Mouse (Mus musculus) hindbrain, embryonic 16.5 days (tissue): Measurements from ENCODE around the gene Platr17. TPM values are rescaled to one million over a fixed set of nuclear protein-coding genes. Genes with fewer than 3 reads are reported as not detected.

Experiments used
- ATAC-seq: fragments of 200-750 bp; cut with Nextera tagmentation; 2 replicates; pipeline ENCODE4 v1.8.0; 2017; ENCODE audit warnings: moderate TSS enrichment, moderate library complexity
- H3K27ac ChIP-seq: fragments of 300-500 bp; sonication (generic); 2 replicates; pipeline ENCODE4 v1.5.1; 2014; ENCODE audit warnings: low read depth, mild to moderate bottlenecking, control low read depth, low read length, moderate library complexity
- H3K27me3 ChIP-seq: fragments of 300-500 bp; sonication (generic); replicated peaks from 2 replicates; pipeline ENCODE4 v1.6.1; 2014; ENCODE audit warnings: low read length; ENCODE audit not compliant: control insufficient read depth, insufficient read depth
- H3K36me3 ChIP-seq: fragments of 300-500 bp; sonication (generic); 2 replicates; pipeline ENCODE4 v1.6.1; 2014; ENCODE audit warnings: mild to moderate bottlenecking, low read length, moderate library complexity, mixed read lengths; ENCODE audit not compliant: control insufficient read depth, insufficient read depth
- H3K4me1 ChIP-seq: fragments of 300-500 bp; sonication (generic); 2 replicates; pipeline ENCODE4 v1.6.1; 2014; ENCODE audit warnings: low read depth, low read length; ENCODE audit not compliant: control insufficient read depth, insufficient read depth
- H3K4me2 ChIP-seq: fragments of 300-500 bp; sonication (generic); 2 replicates; pipeline ENCODE4 v1.6.1; 2014; ENCODE audit warnings: mild to moderate bottlenecking, low read length, control low read depth, moderate library complexity
- H3K4me3 ChIP-seq: fragments of 300-500 bp; sonication (generic); 2 replicates; pipeline ENCODE4 v1.5.1; 2014; ENCODE audit warnings: mild to moderate bottlenecking, low read length, control low read depth, moderate library complexity
- H3K9ac ChIP-seq: fragments of 300-500 bp; sonication (generic); 2 replicates; pipeline ENCODE4 v1.6.1; 2014; ENCODE audit warnings: low read depth, mild to moderate bottlenecking, control low read depth, low read length, moderate library complexity
- H3K9me3 ChIP-seq: fragments of 300-500 bp; sonication (generic); 2 replicates; pipeline ENCODE4 v1.6.1; 2014; ENCODE audit warnings: mild to moderate bottlenecking, low read length, moderate library complexity; ENCODE audit not compliant: control insufficient read depth
- WGBS: fragments of 180-500 bp; shearing (Covaris S2); extraction: QIAGEN DNeasy Blood & Tissue Kit; methylation state at CpG from one replicate; pipeline ENCODE4 v1.1.7; 2014; 5-methylcytosine and 5-hydroxymethylcytosine counted together
- polyA plus RNA-seq: library from polyadenylated mRNA; unstranded; fragments of >200 nt; fragmentation: Nextera tagmentation; extraction: Ambion mirVana; gene quantifications from 2 replicates; pipeline ENCODE4 v1.2.1, GENCODE M21; 2015

Gene Platr17
- polyA plus RNA-seq, 1 experiment from 2014 or later, result 0.46 TPM

- H3K4me2 ChIP-seq, result peak overlapping the region; percentile 57
Observed at GRCm38 (mm10) chr17:33916294-33916693, 11.4 kb downstream of the Platr17 start.

GRCm38 (mm10) chr17:33916847-33917655, 12.1 kb downstream of the Platr17 start:
- 70% methylated on average over 31 of the region's 31 CpGs for WGBS
- Histone ChIP-seq H3K27me3 (0 out of 2 replicates have a peak, but pooled peaks cover 3% of the 10 kb centered on the region), H3K9me3 (no peaks in the 10 kb centered on the region), H3K9ac (peak overlapping the region; percentile 75), H3K4me3 (peak overlapping the region; percentile 60), H3K36me3 (peaks cover 19% of the 10 kb centered on the region), H3K4me2 (peak overlapping the region; percentile 57), H3K27ac (no peak overlapping the region), H3K4me1 (peaks cover 30% of the 10 kb centered on the region)
- ATAC-seq, result no peak

More at GRCm38 (mm10) chr17:33916294-33916693, 11.4 kb downstream of the Platr17 start:
- peak overlapping the region; percentile 87 for H3K27ac ChIP-seq
- peak overlapping the region; percentile 60 for H3K4me3 ChIP-seq
- peak overlapping the region; percentile 75 for H3K9ac ChIP-seq
- H3K9me3 ChIP-seq, result no peaks in the 10 kb centered on the region
- H3K4me1 ChIP-seq, result peaks cover 30% of the 10 kb centered on the region
- ATAC-seq, result peak; percentile 2
- H3K36me3 ChIP-seq, result peaks cover 21% of the 10 kb centered on the region
- 0 out of 2 replicates have a peak, but pooled peaks cover 3% of the 10 kb centered on the region for H3K27me3 ChIP-seq
- under 1% methylated on average over 20 of the region's 20 CpGs for whole genome bisulfite sequencing

- Histone ChIP-seq H3K27me3 (0 out of 2 replicates have a peak, but pooled peaks cover 3% of the 10 kb centered on the region), H3K27ac (no peak overlapping the region), H3K36me3 (peaks cover 13% of the 10 kb centered on the region), H3K9ac (no peak overlapping the region), H3K9me3 (no peaks in the 10 kb centered on the region), H3K4me2 (no peak overlapping the region), H3K4me1 (peaks cover 30% of the 10 kb centered on the region), H3K4me3 (no peak overlapping the region)
- 81% methylated on average over 18 of the region's 18 CpGs for WGBS
- no peak for ATAC-seq
Observed at GRCm38 (mm10) chr17:33917656-33918292, 12.8 kb downstream of the Platr17 start.

GRCm38 (mm10) chr17:33918293-33919203, 13.6 kb downstream of the Platr17 start:
- peaks cover 30% of the 10 kb centered on the region for H3K4me1 ChIP-seq

GRCm38 (mm10) chr17:33919351-33920281, 14.7 kb downstream of the Platr17 start:
- H3K27ac ChIP-seq, result peak overlapping the region; percentile 60
- H3K9me3 ChIP-seq, result no peaks in the 10 kb centered on the region
- peak overlapping the region; percentile 78 for H3K4me2 ChIP-seq
- H3K9ac ChIP-seq, result peak overlapping the region; percentile 63
- no peaks in the 10 kb centered on the region for H3K36me3 ChIP-seq
- no peak for ATAC-seq
- peak overlapping the region; percentile 49 for H3K4me3 ChIP-seq
- WGBS, result 2% methylated on average over 51 of the region's 52 CpGs
- peaks cover 30% of the 10 kb centered on the region for H3K4me1 ChIP-seq
- 0 out of 2 replicates have a peak, but pooled peaks cover 3% of the 10 kb centered on the region for H3K27me3 ChIP-seq

More at GRCm38 (mm10) chr17:33918293-33919203, 13.6 kb downstream of the Platr17 start:
- Histone ChIP-seq H3K9me3 (no peaks in the 10 kb centered on the region), H3K27ac (no peak overlapping the region), H3K27me3 (0 out of 2 replicates have a peak, but pooled peaks cover 3% of the 10 kb centered on the region), H3K4me3 (peak overlapping the region; percentile 49), H3K36me3 (peaks cover 9% of the 10 kb centered on the region), H3K4me2 (peak overlapping the region; percentile 78), H3K9ac (peak overlapping the region; percentile 63; the same call in 1 of the 2 replicates)
- 59% methylated on average over 37 of the region's 37 CpGs for WGBS
- ATAC-seq, result no peak

- peaks cover 24% of the 10 kb centered on the region for H3K4me1 ChIP-seq
- no peaks in the 10 kb centered on the region for H3K36me3 ChIP-seq
- ATAC-seq, result no peak
- under 1% methylated on average over 36 of the region's 36 CpGs for WGBS
- 0 out of 2 replicates have a peak, but pooled peaks cover 3% of the 10 kb centered on the region for H3K27me3 ChIP-seq
- peak overlapping the region; percentile 49 for H3K4me3 ChIP-seq
- H3K4me2 ChIP-seq, result peak overlapping the region; percentile 78
- peak overlapping the region; percentile 63 for H3K9ac ChIP-seq
- H3K9me3 ChIP-seq, result no peaks in the 10 kb centered on the region
- peak overlapping the region; percentile 60 for H3K27ac ChIP-seq
Observed at GRCm38 (mm10) chr17:33920282-33921097, 15.6 kb downstream of the Platr17 start.

- Histone ChIP-seq H3K27ac (no peak overlapping the region), H3K4me1 (peaks cover 24% of the 10 kb centered on the region), H3K36me3 (no peaks in the 10 kb centered on the region), H3K4me2 (no peak overlapping the region), H3K9ac (no peak overlapping the region), H3K9me3 (no peaks in the 10 kb centered on the region), H3K4me3 (no peak overlapping the region), H3K27me3 (0 out of 2 replicates have a peak, but pooled peaks cover 3% of the 10 kb centered on the region)
- ATAC-seq, result no peak
- 88% methylated on average over 7 of the region's 7 CpGs for WGBS
Observed at GRCm38 (mm10) chr17:33921361-33921760, 16.4 kb downstream of the Platr17 start.
